Mouse (Mus musculus) hindbrain, embryonic 11.5 days (tissue): Measurements from ENCODE around the gene E130311K13Rik. TPM values are rescaled to one million over a fixed set of nuclear protein-coding genes. Genes with fewer than 3 reads are reported as not detected.
A peak's percentile ranks its signal among the peaks of the same experiment; 100 is the strongest.

Source experiments
- ATAC-seq: fragments of 200-750 bp; cut with Nextera tagmentation; 2 replicates; pipeline ENCODE4 v1.8.0; 2017; ENCODE audit warnings: mild to moderate bottlenecking, moderate TSS enrichment, moderate library complexity; ENCODE audit not compliant: low FRiP score
- DNase-seq: peaks from one replicate; pipeline ENCODE4 v3.0.0-alpha.2; 2015; ENCODE audit warnings: low spot score
- H3K27ac ChIP-seq: fragments of 300-500 bp; sonication (generic); 2 replicates; pipeline ENCODE4 v1.5.1; 2014; ENCODE audit warnings: mild to moderate bottlenecking, low read depth, low read length
- H3K27me3 ChIP-seq: fragments of 300-500 bp; sonication (generic); 2 replicates; pipeline ENCODE4 v1.6.1; 2014; ENCODE audit warnings: mild to moderate bottlenecking, low read length, moderate library complexity, mixed read lengths; ENCODE audit not compliant: control insufficient read depth, insufficient read depth
- H3K36me3 ChIP-seq: fragments of 300-500 bp; sonication (generic); 2 replicates; pipeline ENCODE4 v1.6.1; 2014; ENCODE audit warnings: mild to moderate bottlenecking, low read length, moderate library complexity, mixed read lengths; ENCODE audit not compliant: control insufficient read depth, insufficient read depth
- H3K4me1 ChIP-seq: fragments of 300-500 bp; sonication (generic); replicated peaks from 2 replicates; pipeline ENCODE4 v1.6.1; 2014; ENCODE audit warnings: low read length, mixed read lengths; ENCODE audit not compliant: control insufficient read depth, insufficient read depth
- H3K4me2 ChIP-seq: fragments of 300-500 bp; sonication (generic); replicated peaks from 2 replicates; pipeline ENCODE4 v1.6.1; 2014; ENCODE audit warnings: mild to moderate bottlenecking, low read depth, low read length
- H3K4me3 ChIP-seq: fragments of 300-500 bp; sonication (generic); 2 replicates; pipeline ENCODE4 v1.5.1; 2014; ENCODE audit warnings: low read depth, low read length
- H3K9ac ChIP-seq: fragments of 300-500 bp; sonication (generic); 2 replicates; pipeline ENCODE4 v1.6.1; 2014; ENCODE audit warnings: low read depth, low read length
- H3K9me3 ChIP-seq: fragments of 300-500 bp; sonication (generic); 2 replicates; pipeline ENCODE4 v1.6.1; 2016; ENCODE audit warnings: low read length; ENCODE audit not compliant: control insufficient read depth
- WGBS: fragments of 180-500 bp; shearing (Covaris S2); extraction: QIAGEN DNeasy Blood & Tissue Kit; methylation state at CpG from one replicate; pipeline ENCODE4 v1.1.7; 2014; 5-methylcytosine and 5-hydroxymethylcytosine counted together
- polyA plus RNA-seq: library from polyadenylated mRNA; unstranded; fragments of >200 nt; fragmentation: Nextera tagmentation; extraction: Ambion mirVana; gene quantifications from 2 replicates; pipeline ENCODE4 v1.2.1, GENCODE M21; 2014

E130311K13Rik gene
- polyA plus RNA-seq: 3.7 TPM in 2 replicates

- H3K27ac ChIP-seq: peak within 1 kb of the TSS; percentile 83
- H3K9me3 ChIP-seq: no peaks in the 10 kb centered on the region
- H3K4me3 ChIP-seq: peak within 1 kb of the TSS; percentile 60
- H3K36me3 ChIP-seq: no peaks in the 10 kb centered on the region
- ATAC-seq: peak; percentile 97
- WGBS: 5% methylated on average over 47 of the region's 48 CpGs
- H3K27me3 ChIP-seq: no peaks in the 10 kb centered on the region
- H3K4me1 ChIP-seq: no peaks in the 10 kb centered on the region
- H3K4me2 ChIP-seq: peak within 1 kb of the TSS; percentile 72
- peak within 1 kb of the TSS; percentile 92 for H3K9ac ChIP-seq
- DNase-seq: peak; percentile 96
Measured at GRCm38 (mm10) chr3:63928878-63929859, at the start of gene E130311K13Rik. E130311K13Rik (minus strand) TSS chr3:63929472.

GRCm38 (mm10) chr3:63977895-63978294 is 48.6 kb upstream of the E130311K13Rik start:
- Histone ChIP-seq H3K4me3 (no peak overlapping the region), H3K4me1 (no peaks in the 10 kb centered on the region), H3K27me3 (no peaks in the 10 kb centered on the region), H3K9ac (no peak overlapping the region), H3K36me3 (no peaks in the 10 kb centered on the region), H3K27ac (no peak overlapping the region), H3K9me3 (no peaks in the 10 kb centered on the region), H3K4me2 (no peak overlapping the region)
- 70% methylated on average over 4 of the region's 4 CpGs for WGBS
- ATAC-seq (no peak), DNase-seq (no peak)

DNA sequence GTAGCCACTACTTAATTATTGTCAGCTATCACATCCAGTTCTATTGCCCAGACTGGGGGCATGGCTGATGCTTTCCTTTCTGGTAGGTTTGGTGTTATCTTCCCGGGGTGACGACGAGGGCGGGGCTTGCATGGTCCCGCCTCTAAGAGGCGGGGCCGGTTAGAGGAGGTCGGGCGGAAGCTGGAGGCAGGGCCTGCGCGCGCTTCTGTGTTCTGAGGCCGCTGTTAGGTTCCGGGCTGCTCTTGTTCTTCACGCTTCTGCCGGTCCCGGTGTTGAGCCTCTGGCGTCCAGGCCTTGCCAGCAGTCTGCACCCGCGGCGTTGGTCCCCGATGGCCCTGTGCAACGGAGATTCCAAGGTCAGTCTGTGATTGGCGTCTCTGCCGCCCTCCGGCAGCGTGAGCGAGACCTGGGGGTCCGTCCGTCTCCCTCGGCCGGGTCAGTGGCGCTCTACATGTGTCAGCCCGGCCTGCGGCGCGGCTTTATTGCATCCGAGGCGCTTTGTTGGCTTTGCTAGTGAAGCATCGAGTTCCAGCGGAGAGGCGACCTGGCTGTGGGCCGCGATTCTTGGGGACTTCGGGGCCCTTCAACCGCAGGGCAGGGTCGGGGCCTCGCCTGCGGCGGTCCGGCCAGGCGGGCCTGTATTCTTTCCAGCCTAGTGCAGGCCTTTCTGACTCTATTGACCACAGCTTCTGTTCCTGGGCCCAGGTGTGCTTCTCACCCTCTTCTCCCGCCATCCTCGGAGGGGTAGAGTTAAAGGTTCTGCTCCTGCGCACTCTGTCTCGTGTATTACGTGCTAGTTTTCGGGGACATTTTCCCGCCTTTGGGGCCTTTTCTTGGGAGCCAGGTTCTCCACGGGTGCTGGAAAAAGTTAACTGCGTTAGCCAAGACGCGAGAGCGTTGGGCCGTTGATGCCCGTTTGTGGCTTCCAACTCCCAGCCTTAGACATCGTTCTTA is 47.0 kb upstream of the E130311K13Rik start, which contains the start of gene Gmps:
Gmps (plus strand) TSS at position 152 of the 954 bp plus-strand sequence.
- Histone ChIP-seq H3K36me3 (no peaks in the 10 kb centered on the region), H3K9me3 (no peaks in the 10 kb centered on the region), H3K4me2 (peak within 1 kb of the TSS; percentile 46), H3K27ac (peak within 1 kb of the TSS; percentile 82), H3K9ac (peak within 1 kb of the TSS; percentile 95), H3K27me3 (no peaks in the 10 kb centered on the region), H3K4me3 (peak within 1 kb of the TSS; percentile 89), H3K4me1 (no peaks in the 10 kb centered on the region)
- ATAC-seq: peak; percentile 98
- WGBS: under 1% methylated on average over 67 of the region's 67 CpGs
- DNase-seq: peak; percentile 96

GRCm38 (mm10) chr3:63965929-63966328 is 36.7 kb upstream of the E130311K13Rik start:
- no peak overlapping the region for H3K4me3 ChIP-seq
- H3K27ac ChIP-seq: no peak overlapping the region
- H3K9ac ChIP-seq: no peak overlapping the region
- DNase-seq (no peak), ATAC-seq (no peak)
- H3K36me3 ChIP-seq: no peaks in the 10 kb centered on the region
- 69% methylated on average over 2 of the region's 2 CpGs for WGBS
- H3K4me2 ChIP-seq: no peak overlapping the region
- no peaks in the 10 kb centered on the region for H3K27me3 ChIP-seq
- H3K9me3 ChIP-seq: no peaks in the 10 kb centered on the region
- no peaks in the 10 kb centered on the region for H3K4me1 ChIP-seq

DNA sequence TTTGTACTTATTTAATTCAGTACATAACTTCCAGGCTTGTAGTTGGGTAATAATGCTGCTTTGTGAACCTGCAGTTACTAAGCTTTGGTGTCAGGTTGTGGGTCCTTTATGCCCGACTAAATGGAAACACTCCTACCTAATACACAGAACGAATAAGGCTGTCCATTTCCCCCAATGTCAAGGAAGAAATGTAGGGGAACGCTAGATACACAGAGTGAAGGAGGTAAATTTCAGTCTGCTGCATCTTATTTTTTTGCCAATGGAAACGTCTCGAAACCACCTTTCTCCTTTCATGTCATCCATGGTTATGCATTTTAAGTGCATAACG is 35.6 kb upstream of the E130311K13Rik start:
- H3K4me2 ChIP-seq: peak overlapping the region; percentile 90; the same call in 1 of the 2 replicates
- H3K4me1 ChIP-seq: no peaks in the 10 kb centered on the region
- DNase-seq (no peak), ATAC-seq (no peak; the same call in 1 of the 2 replicates)
- no peaks in the 10 kb centered on the region for H3K36me3 ChIP-seq
- H3K9me3 ChIP-seq: no peaks in the 10 kb centered on the region
- WGBS: 82% methylated on average over 6 of the region's 6 CpGs
- no peak overlapping the region for H3K27ac ChIP-seq
- no peaks in the 10 kb centered on the region for H3K27me3 ChIP-seq
- H3K4me3 ChIP-seq: peak overlapping the region; percentile 87; the same call in 1 of the 2 replicates
- no peak overlapping the region for H3K9ac ChIP-seq

DNA sequence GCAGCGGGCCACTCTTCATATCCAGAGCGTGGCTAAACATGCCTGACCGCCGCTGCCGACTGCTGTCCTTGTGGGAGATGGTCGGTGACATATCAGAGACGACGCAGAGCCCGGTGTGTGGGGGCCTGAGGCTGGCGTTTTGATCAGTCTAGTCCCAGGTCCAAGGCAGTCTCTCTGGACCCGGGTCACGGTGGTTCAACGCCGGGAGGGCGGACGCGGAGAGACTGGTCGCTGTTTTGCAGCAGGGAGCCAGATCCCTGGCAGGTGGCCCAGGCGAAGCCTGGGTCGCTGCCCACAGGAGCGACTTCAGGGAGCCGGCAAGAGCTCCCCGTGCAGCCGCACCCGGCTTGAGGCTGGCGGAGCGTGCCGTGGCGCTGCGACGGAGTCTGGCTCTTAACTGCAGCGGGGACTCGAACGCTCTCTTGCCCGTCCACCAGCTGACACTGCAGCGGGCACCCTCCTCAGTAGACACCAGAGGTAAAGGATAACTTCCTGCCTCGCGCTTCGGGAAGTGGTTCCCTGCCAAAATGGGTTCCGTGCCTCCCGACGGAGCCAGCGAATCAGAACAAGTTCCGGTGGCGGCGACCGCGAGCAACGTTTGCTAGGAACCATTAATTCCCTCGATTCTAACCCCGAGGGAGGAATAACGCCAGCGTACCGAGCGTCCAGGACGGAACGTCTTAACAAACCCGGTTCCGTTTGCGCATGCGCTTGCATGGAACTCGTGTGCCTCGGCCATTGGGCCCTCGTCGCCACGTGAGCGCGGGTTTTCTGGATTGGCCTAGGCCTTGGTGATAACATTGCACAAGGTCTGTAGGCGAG is 35.0 kb upstream of the E130311K13Rik start, which contains the start of gene Slc33a1:
Slc33a1 (minus strand) TSS at position 669 of the 822 bp plus-strand sequence.
- Histone ChIP-seq H3K4me3 (peak within 1 kb of the TSS; percentile 87), H3K4me1 (no peaks in the 10 kb centered on the region), H3K9me3 (no peaks in the 10 kb centered on the region), H3K27ac (peak within 1 kb of the TSS; percentile 83), H3K9ac (peak within 1 kb of the TSS; percentile 70), H3K27me3 (no peaks in the 10 kb centered on the region), H3K36me3 (no peaks in the 10 kb centered on the region), H3K4me2 (peak within 1 kb of the TSS; percentile 90)
- ATAC-seq: peak; percentile 97
- DNase-seq: peak; percentile 100
- under 1% methylated on average over 69 of the region's 69 CpGs for WGBS

- ATAC-seq (no peak), DNase-seq (peak; percentile 6)
- Histone ChIP-seq H3K9me3 (no peaks in the 10 kb centered on the region), H3K4me2 (peak overlapping the region; percentile 90), H3K9ac (peak overlapping the region; percentile 70), H3K4me3 (peak overlapping the region; percentile 87), H3K27ac (peak overlapping the region; percentile 83), H3K4me1 (no peaks in the 10 kb centered on the region), H3K36me3 (no peaks in the 10 kb centered on the region), H3K27me3 (no peaks in the 10 kb centered on the region)
- WGBS: 10% methylated on average over 25 of the region's 25 CpGs
Measured at GRCm38 (mm10) chr3:63963421-63964099, 34.3 kb upstream of the E130311K13Rik start.
